Mouse (Mus musculus): ENCODE measurements around the gene Casq2. TPM values are rescaled to one million over a fixed set of nuclear protein-coding genes. Genes with fewer than 3 reads are reported as not detected.

Gene Casq2
- polyA plus RNA-seq, 1 experiment from 2014 or later, result 44.6 TPM

DNA sequence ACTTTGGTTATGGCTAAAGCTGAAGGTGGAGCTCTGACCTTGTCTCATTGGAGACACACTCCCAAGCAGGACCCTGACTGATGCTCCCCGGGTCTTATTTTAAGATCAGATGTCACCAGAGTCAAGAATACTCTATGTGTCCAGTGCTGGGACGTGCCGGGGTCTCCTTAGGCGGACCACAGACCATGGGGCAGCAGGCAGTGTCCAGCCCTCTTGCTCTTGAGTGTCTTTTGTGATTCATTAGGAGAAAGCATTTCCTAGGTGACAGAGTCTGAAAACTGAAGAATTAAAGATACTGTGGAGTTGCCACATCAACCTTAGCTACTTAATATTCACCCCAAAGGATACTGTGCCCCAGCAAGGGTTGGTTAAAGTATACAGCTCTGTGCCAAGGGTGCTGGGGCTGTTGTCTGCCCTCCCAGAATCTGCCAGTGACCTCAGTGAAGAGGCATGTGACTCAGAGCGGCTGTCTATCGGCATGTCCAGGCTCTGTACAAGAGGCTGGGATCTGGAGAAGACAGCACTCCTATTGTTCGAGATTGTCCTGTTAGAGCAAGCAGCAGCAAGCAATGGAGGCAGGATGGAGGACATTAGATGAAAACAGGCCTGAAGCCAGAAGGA lies 25.9 kb downstream of the Casq2 start:
- no peak for ATAC-seq (ENCODE audit: insufficient number of reproducible peaks, low FRiP score, low TSS enrichment, low read depth)
- H3K4me1 ChIP-seq, result no peaks in the 10 kb centered on the region
- H3K36me3 ChIP-seq, result no peaks in the 10 kb centered on the region
- no peak overlapping the region for H3K4me2 ChIP-seq
- WGBS, result 86% methylated on average over 7 of the region's 7 CpGs
- H3K9me3 ChIP-seq, result no peaks in the 10 kb centered on the region
- no peak overlapping the region for H3K9ac ChIP-seq
- H3K4me3 ChIP-seq, result no peak overlapping the region
- H3K27ac ChIP-seq, result no peak overlapping the region
- no peaks in the 10 kb centered on the region for H3K27me3 ChIP-seq

DNA sequence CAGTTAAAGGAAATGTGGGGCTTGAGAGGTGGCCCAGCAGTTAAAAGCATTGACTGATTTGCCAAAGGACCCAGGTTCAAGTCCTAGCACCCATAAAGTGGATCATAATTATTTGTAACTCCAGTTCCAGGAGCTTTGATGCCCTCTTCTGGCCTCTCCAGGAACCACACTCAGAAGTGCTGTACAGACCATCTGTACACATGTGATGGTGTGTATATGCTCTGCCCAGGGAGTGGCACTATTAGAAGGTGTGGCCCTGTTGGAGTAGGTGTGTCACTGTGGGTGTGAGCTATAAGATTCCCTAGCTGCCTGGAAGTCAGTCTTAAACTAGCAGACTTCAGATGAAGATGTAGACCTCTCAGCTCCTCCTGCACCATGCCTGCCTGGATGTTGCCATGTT lies 34.7 kb downstream of the Casq2 start:
- Histone ChIP-seq H3K36me3 (no peaks in the 10 kb centered on the region), H3K9me3 (no peaks in the 10 kb centered on the region), H3K4me2 (no peak overlapping the region), H3K4me1 (no peaks in the 10 kb centered on the region), H3K4me3 (no peak overlapping the region), H3K9ac (no peak overlapping the region), H3K27ac (no peak overlapping the region), H3K27me3 (no peaks in the 10 kb centered on the region)
- ATAC-seq (ENCODE audit: insufficient number of reproducible peaks, low FRiP score, low TSS enrichment, low read depth), result no peak

DNA sequence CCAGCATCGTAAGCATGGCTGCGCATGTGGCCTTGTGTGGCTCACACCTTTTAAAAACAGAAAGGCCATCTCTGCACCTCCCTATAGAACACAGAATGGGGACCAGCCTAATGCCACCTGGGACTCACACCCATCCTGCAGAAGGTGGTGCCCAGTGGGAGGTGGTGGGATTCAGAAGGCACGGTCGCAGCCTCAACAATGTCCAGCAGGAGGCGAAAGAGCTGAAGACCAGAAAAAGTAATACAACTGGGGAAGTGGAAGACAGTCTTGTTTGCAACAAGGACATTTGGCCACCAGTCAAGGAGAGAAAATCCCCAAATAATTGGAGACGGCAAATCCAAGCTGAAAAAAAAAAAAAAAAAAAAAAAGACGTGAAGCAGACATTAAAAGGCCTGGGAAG lies 35.8 kb downstream of the Casq2 start:
- H3K4me3 ChIP-seq, result no peak overlapping the region
- no peak overlapping the region for H3K4me2 ChIP-seq
- 81% methylated on average over 7 of the region's 7 CpGs for WGBS
- no peaks in the 10 kb centered on the region for H3K4me1 ChIP-seq
- no peak overlapping the region for H3K27ac ChIP-seq
- ATAC-seq (ENCODE audit: insufficient number of reproducible peaks, low FRiP score, low TSS enrichment, low read depth), result no peak
- no peak overlapping the region for H3K9ac ChIP-seq
- no peaks in the 10 kb centered on the region for H3K27me3 ChIP-seq
- H3K36me3 ChIP-seq, result no peaks in the 10 kb centered on the region
- no peaks in the 10 kb centered on the region for H3K9me3 ChIP-seq

DNA sequence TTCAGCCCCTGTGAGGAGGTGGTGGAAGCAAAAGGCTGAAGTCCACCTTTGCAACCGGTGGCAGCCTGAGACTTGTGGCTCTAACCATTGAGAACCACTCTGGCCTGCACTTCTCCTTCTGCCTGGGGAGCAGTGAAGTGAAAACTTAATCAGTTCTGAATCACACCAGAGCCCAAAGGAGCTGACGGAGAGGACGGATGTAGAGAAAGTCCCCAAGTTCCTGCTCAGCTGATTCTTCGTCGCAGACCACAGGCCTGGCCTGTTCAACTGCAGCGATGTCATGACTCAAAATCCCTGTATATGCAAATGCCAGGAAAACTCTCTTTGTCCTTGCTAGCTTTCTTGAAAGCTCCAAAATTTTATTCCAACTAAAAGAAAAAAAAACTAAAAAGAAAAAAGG lies 37.4 kb downstream of the Casq2 start:
- Histone ChIP-seq H3K4me3 (no peak overlapping the region), H3K9me3 (no peaks in the 10 kb centered on the region), H3K36me3 (no peaks in the 10 kb centered on the region), H3K27ac (no peak overlapping the region), H3K4me2 (no peak overlapping the region), H3K27me3 (no peaks in the 10 kb centered on the region), H3K9ac (no peak overlapping the region), H3K4me1 (no peaks in the 10 kb centered on the region)
- WGBS, result 84% methylated on average over 6 of the region's 6 CpGs
- ATAC-seq (ENCODE audit: insufficient number of reproducible peaks, low FRiP score, low TSS enrichment, low read depth), result no peak

DNA sequence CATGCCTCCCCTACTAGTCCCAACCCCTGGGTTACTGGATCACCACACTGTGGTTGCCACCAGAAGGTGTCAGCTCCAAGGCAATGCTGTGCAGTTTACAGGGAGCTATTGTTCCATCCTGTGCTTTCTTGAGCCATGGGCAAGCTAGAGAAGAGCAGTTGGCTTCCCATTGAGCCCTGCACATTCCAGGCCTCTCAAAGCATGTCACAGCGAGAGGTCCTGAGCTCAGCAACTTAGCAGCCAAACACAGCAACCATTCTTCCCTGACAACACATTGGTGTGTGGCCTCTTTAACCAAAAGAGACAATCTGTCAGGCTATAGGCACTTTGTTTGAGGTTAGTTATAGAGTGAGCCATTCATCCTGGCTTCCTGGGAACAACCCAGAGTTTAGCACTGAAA lies 39.3 kb downstream of the Casq2 start:
- Histone ChIP-seq H3K9ac (no peak overlapping the region), H3K4me1 (no peaks in the 10 kb centered on the region), H3K27me3 (no peaks in the 10 kb centered on the region), H3K4me3 (no peak overlapping the region), H3K4me2 (no peak overlapping the region), H3K27ac (no peak overlapping the region), H3K36me3 (no peaks in the 10 kb centered on the region), H3K9me3 (no peaks in the 10 kb centered on the region)
- no peak for ATAC-seq (ENCODE audit: insufficient number of reproducible peaks, low FRiP score, low TSS enrichment, low read depth)
- 82% methylated on average over 1 of the region's 1 CpGs for WGBS

DNA sequence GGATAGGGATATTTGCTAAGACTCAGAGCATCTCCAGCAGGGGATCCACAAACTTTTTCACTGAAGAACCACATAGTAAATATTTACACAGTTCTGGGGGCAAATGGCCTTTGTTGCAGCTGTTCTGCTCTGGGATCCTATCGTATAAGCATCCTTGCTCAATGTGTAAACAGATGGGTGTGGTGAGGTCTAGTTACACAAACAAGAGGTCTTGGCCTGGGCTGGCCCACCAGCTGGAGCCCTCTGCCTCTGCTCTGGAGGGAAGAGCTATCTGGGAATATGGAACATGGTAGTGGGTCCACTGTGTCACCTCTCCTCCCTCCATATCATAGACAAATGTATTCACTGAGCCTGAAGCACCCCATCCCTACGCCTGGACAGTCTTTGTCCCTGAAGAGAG lies 40.9 kb downstream of the Casq2 start:
- Histone ChIP-seq H3K27ac (no peak overlapping the region), H3K36me3 (no peaks in the 10 kb centered on the region)

DNA sequence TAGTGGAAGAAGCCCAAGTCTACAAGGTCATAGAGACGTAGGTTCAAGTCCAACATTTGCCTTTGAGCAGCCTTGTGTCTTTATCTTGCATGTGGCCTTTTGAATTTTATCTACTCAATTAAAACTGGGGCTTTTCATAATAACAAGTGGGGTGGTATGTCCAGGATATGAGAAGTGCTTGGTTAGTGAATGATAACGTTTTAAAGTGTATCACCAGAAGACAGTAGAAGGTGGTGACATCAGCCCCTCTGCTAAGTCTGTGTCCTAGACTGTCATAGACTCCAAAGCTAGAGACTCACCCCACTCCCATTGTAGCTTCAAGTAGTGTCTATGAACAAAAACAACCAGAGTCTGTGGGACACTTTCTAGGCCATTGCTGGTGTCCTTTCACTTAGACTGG lies 42.0 kb downstream of the Casq2 start:
- H3K4me1 ChIP-seq, result no peaks in the 10 kb centered on the region
- no peak overlapping the region for H3K4me3 ChIP-seq
- H3K27ac ChIP-seq, result no peak overlapping the region
- no peak for ATAC-seq (ENCODE audit: insufficient number of reproducible peaks, low FRiP score, low TSS enrichment, low read depth)
- 80% methylated on average over 2 of the region's 2 CpGs for WGBS
- H3K9ac ChIP-seq, result no peak overlapping the region
- no peaks in the 10 kb centered on the region for H3K27me3 ChIP-seq
- no peaks in the 10 kb centered on the region for H3K36me3 ChIP-seq
- H3K9me3 ChIP-seq, result no peaks in the 10 kb centered on the region
- no peak overlapping the region for H3K4me2 ChIP-seq

More for the DNA sequence above, 40.9 kb downstream of the Casq2 start:
- no peaks in the 10 kb centered on the region for H3K9me3 ChIP-seq
- H3K4me3 ChIP-seq, result no peak overlapping the region
- no peak for ATAC-seq (ENCODE audit: insufficient number of reproducible peaks, low FRiP score, low TSS enrichment, low read depth)
- no peak overlapping the region for H3K9ac ChIP-seq
- no peak overlapping the region for H3K4me2 ChIP-seq
- no peaks in the 10 kb centered on the region for H3K27me3 ChIP-seq
- 69% methylated on average over 2 of the region's 2 CpGs for WGBS
- H3K4me1 ChIP-seq, result no peaks in the 10 kb centered on the region

DNA sequence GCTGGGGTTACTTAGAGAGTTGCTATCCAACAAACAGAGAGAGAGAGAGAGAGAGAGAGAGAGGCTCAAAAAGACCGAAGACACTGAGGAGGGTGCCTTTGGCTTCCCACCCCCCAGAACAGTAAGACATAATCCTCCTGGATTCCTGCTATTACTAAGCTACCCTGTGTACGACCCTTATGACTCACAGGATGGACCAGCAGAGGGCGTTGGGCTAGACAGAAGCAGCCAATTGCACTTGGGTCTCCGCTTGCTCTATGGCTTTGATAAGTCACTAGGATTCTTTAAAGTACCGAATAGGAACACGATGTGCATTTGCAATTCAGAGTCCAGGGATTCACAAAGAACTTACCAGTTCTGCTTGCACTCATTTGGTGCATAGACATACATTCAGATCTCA lies 44.3 kb downstream of the Casq2 start:
- ATAC-seq (ENCODE audit: insufficient number of reproducible peaks, low FRiP score, low TSS enrichment, low read depth), result no peak
- no peak overlapping the region for H3K9ac ChIP-seq
- H3K4me3 ChIP-seq, result no peak overlapping the region
- H3K27me3 ChIP-seq, result no peaks in the 10 kb centered on the region
- H3K4me1 ChIP-seq, result peaks cover 3% of the 10 kb centered on the region
- H3K36me3 ChIP-seq, result no peaks in the 10 kb centered on the region
- H3K27ac ChIP-seq, result no peak overlapping the region
- no peak overlapping the region for H3K4me2 ChIP-seq
- H3K9me3 ChIP-seq, result no peaks in the 10 kb centered on the region
- WGBS, result 74% methylated on average over 6 of the region's 6 CpGs

DNA sequence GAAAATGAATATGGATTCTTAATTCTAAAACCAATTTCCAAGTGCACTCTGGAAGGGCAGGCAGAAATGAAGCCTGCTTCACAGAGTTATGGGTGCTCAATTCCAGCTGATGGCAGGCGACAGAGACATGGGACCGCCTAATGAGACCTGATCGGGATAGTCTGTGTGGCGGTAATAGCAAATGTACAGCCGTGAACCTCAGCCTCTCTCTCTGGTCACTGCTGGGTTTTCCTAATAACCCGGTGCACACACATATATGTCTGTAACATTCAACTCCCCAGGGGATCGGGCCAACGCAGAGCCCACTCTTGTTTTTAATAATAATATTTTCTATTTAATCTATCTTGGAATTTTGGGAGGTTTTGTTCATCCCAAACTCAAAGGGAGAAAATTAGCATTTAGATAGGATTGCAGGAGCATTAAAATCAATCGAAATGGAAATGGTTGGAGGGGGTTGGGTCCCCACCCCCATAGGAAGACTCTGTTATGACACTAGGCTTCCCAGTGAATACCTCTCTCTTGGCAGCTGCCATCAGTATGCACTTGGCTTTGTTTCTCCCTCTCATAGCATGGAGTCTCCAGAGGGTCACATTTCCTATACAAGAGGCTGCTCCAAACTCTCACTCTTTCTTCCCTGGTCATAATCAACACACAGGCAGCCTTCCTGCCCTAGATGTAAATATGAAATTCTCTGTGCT lies 45.6 kb downstream of the Casq2 start:
- WGBS, result 86% methylated on average over 9 of the region's 9 CpGs
- ATAC-seq (ENCODE audit: insufficient number of reproducible peaks, low FRiP score, low TSS enrichment, low read depth), result no peak

DNA sequence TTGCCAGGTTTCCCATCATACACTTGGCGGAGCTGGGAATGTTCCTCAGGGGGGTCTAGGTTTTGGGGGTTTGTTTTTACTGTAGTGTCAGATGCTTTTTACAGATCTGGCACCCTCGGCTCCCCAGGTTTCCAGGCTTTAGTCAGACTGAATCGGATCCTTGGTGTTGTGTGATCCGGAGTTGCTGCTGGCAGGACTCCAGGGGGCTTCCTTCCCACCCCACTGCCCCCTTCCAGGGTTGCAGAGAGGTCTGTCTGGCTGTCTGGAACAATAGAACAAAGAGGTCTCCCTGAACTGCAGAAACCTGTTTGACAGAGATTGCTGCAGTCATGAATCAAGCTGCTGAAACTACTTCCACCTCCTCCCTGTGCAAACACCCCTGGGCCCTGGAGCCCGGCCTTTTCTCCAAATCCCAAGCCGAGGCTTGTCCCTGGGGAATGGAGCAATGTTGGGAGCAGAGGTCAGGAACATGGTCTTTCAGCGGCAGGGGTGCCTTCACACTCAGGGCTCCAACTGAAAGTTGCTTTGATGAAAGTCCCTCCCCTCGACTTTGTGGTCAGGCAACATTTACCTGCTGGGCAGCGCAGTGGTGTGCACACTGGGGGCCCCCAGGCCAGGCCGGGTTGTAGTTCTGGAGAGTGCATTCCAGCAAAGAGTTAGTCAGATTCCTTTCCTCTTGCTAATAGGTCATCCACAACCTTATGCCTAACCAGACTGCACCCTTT lies 49.3 kb downstream of the Casq2 start:
- no peak overlapping the region for H3K4me3 ChIP-seq
- whole genome bisulfite sequencing, result 19% methylated on average over 10 of the region's 10 CpGs
- H3K9me3 ChIP-seq, result no peaks in the 10 kb centered on the region
- H3K4me2 ChIP-seq, result no peak overlapping the region
- no peaks in the 10 kb centered on the region for H3K36me3 ChIP-seq
- no peak for ATAC-seq (ENCODE audit: insufficient number of reproducible peaks, low FRiP score, low TSS enrichment, low read depth)
- H3K9ac ChIP-seq, result no peak overlapping the region
- H3K4me1 ChIP-seq, result peaks cover 12% of the 10 kb centered on the region
- no peaks in the 10 kb centered on the region for H3K27me3 ChIP-seq
- H3K27ac ChIP-seq, result peak overlapping the region; percentile 69

More for the DNA sequence above, 45.6 kb downstream of the Casq2 start:
- no peak overlapping the region for H3K4me2 ChIP-seq
- no peak overlapping the region for H3K9ac ChIP-seq
- no peak overlapping the region for H3K27ac ChIP-seq
- H3K4me1 ChIP-seq, result peaks cover 12% of the 10 kb centered on the region
- H3K9me3 ChIP-seq, result no peaks in the 10 kb centered on the region
- no peaks in the 10 kb centered on the region for H3K36me3 ChIP-seq
- H3K27me3 ChIP-seq, result no peaks in the 10 kb centered on the region
- no peak overlapping the region for H3K4me3 ChIP-seq

DNA sequence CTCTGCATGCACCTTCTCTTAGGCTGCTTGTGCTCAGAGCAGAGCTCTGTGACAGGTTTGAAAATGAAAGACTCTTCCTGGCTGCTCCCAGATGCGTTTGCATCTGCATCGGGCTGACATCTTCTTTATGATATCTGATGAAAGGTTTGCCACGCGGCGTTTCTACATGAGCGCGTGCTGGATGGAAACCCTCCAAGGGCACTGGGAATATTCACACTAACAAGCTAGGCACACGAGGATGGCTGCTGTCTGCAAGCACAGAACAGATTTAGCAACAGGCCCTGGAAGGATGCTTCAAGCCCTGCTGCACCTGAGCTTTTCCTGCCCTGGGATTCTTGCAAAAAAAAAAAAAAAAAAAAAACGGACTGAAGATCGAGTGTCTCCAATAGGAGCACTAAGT lies 50.9 kb downstream of the Casq2 start:
- Histone ChIP-seq H3K36me3 (no peaks in the 10 kb centered on the region), H3K4me1 (peaks cover 12% of the 10 kb centered on the region), H3K27me3 (no peaks in the 10 kb centered on the region), H3K4me2 (no peak overlapping the region), H3K9me3 (no peaks in the 10 kb centered on the region), H3K9ac (no peak overlapping the region), H3K27ac (no peak overlapping the region), H3K4me3 (no peak overlapping the region)
- ATAC-seq (ENCODE audit: insufficient number of reproducible peaks, low FRiP score, low TSS enrichment, low read depth), result no peak
- 67% methylated on average over 10 of the region's 10 CpGs for WGBS

DNA sequence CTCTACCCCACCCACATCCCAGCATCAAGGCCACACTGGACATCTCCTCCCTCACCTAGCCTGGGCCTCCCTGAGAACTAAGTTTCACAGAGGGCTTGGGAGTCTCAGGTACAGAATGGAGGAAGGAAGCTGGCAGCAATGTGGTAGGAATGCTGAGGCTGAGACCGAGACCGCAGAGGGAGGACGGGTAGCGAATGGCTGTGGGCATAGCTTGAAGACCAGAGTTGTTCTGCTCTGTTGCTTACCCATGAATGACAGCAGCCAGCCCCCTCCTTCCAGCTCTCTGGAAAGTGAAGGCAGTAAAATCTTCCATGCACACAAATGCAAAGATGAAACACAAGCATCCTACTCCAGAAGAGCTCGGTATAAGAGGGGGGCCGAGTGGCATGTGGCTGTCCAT lies 52.7 kb downstream of the Casq2 start:
- Histone ChIP-seq H3K9me3 (no peaks in the 10 kb centered on the region), H3K27me3 (no peaks in the 10 kb centered on the region), H3K4me3 (no peak overlapping the region), H3K9ac (no peak overlapping the region), H3K4me1 (peaks cover 12% of the 10 kb centered on the region), H3K27ac (no peak overlapping the region), H3K36me3 (no peaks in the 10 kb centered on the region), H3K4me2 (no peak overlapping the region)
- ATAC-seq (ENCODE audit: insufficient number of reproducible peaks, low FRiP score, low TSS enrichment, low read depth), result no peak
- WGBS, result 72% methylated on average over 6 of the region's 6 CpGs

Data from limb, embryonic 15.5 days (tissue).